Mouse (Mus musculus): ENCODE data around the gene Ptprm. TPM values are rescaled to one million over a fixed set of nuclear protein-coding genes. Genes with fewer than 3 reads are reported as not detected.

Ptprm gene
- polyA plus RNA-seq, 2 experiments = 15.8 to 21.8 TPM

DNA sequence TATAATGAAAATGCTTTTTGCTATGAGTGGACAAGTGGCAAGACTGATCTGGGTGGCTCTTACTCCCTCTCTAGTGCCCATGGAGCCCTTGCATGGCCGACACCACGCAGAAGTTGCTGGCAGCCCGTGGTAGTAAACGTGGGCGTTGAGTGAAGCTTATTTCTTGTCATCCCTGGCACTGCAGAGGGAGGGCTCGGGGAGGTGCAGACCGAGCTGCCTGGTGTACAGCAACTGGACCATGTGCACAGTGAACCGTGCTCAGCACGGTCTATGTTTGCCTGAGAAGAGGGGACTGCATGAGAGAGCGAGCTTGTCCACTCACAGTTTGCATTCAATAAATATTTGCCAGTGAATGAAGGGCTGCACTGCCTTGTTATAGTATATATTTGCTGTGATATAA is 591.5 kb downstream of the Ptprm start:
- ATAC-seq (ENCODE audit: low FRiP score, low read depth) (no peak), DNase-seq (ENCODE audit: low spot score) (no peak)
- 0 out of 2 replicates have a peak, but pooled peaks cover 4% of the 10 kb centered on the region for H3K27me3 ChIP-seq (ENCODE audit: control insufficient read depth, insufficient read depth, low read length)
- no peak overlapping the region for H3K4me2 ChIP-seq (replicated peaks; ENCODE audit: low read depth, low read length, severe bottlenecking)
- 89% methylated on average over 10 of the region's 10 CpGs for WGBS
- H3K9me3 ChIP-seq (ENCODE audit: control insufficient read depth, low read length) = no peaks in the 10 kb centered on the region
- H3K4me1 ChIP-seq (ENCODE audit: control insufficient read depth, insufficient read depth, low read length) = peaks cover 8% of the 10 kb centered on the region
- TF ChIP-seq POLR2A (IDR thresholded peaks at IDR 0.05; ENCODE audit: borderline replicate concordance, extremely low read depth, insufficient read depth, insufficient read length) = no peak
- no peak overlapping the region for H3K27ac ChIP-seq (replicated peaks; ENCODE audit: low read depth, low read length)
- H3K9ac ChIP-seq (ENCODE audit: low read depth, low read length, severe bottlenecking) = no peak overlapping the region
- H3K36me3 ChIP-seq (ENCODE audit: control insufficient read depth, insufficient read depth, low read length) = peaks cover 7% of the 10 kb centered on the region; the same call in 1 of the 2 replicates
- no peak overlapping the region for H3K4me3 ChIP-seq (replicated peaks; ENCODE audit: low read length)

DNA sequence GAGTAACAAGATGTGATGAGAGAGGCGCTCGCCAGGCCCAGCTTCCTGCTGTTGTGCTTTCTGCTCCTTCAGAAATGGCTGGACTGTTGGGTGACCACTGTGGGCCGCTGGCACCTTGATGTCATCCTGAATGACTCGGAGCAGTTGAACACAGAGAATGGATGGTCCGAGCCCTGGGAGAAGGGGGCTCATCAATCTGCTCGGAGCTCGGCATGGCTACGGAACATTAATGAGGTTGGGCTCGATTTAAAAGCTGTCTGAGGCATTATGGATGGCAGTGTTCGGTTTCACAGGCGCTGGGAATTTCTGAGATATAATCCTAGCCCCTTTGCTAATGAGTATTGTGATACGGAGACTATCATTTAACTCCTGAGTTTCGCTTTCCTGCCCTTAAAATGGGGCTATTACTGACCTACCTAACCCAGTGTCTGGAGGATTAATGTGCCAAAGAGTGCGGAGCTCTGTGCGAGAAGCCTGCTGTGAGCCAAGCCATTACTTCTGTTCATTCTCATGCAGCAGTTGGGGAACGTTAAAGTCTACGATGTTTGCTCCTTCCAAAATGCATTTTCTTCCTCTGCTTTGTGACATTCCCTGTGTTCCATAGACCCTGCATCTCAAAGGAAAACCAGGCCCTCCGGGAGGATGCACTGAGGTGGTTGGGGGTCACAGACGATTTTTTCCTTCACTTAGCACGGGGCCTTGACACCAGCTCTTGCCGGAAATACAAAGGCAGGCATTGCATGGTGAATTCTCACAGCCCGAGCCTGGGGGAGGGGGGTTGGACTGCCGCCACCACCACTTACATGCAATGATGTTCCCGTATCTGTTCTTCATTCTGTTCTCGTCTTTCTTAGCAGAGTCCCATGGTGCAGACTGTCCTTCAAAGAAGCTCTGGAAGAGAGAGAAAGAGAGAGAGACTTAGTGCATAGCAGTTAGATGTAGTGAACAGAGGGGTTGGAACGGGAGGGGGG is 592.6 kb downstream of the Ptprm start:
- 30% methylated on average over 26 of the region's 26 CpGs for WGBS
- Histone ChIP-seq H3K9me3 (ENCODE audit: control insufficient read depth, low read length) (no peaks in the 10 kb centered on the region), H3K9ac (ENCODE audit: low read depth, low read length, severe bottlenecking) (no peak overlapping the region), H3K27me3 (ENCODE audit: control insufficient read depth, insufficient read depth, low read length) (0 out of 2 replicates have a peak, but pooled peaks cover 4% of the 10 kb centered on the region), H3K4me2 (replicated peaks; ENCODE audit: low read depth, low read length, severe bottlenecking) (peak overlapping the region; percentile 13; the same call in 1 of the 2 replicates), H3K36me3 (ENCODE audit: control insufficient read depth, insufficient read depth, low read length) (peaks cover 7% of the 10 kb centered on the region; the same call in 1 of the 2 replicates), H3K4me1 (ENCODE audit: control insufficient read depth, insufficient read depth, low read length) (peaks cover 8% of the 10 kb centered on the region), H3K27ac (replicated peaks; ENCODE audit: low read depth, low read length) (no peak overlapping the region), H3K4me3 (replicated peaks; ENCODE audit: low read length) (no peak overlapping the region)
- no peak for ATAC-seq (ENCODE audit: low FRiP score, low read depth)
- no peak for TF ChIP-seq POLR2A (IDR thresholded peaks at IDR 0.05; ENCODE audit: borderline replicate concordance, extremely low read depth, insufficient read depth, insufficient read length)
- no peak for DNase-seq (ENCODE audit: low spot score)

- Histone ChIP-seq H3K4me1 (ENCODE audit: control insufficient read depth, insufficient read depth, low read length) (peaks cover 6% of the 10 kb centered on the region), H3K4me3 (replicated peaks; ENCODE audit: low read length) (peak overlapping the region; percentile 14), H3K36me3 (ENCODE audit: control insufficient read depth, insufficient read depth, low read length) (peaks cover 7% of the 10 kb centered on the region; the same call in 1 of the 2 replicates), H3K4me2 (replicated peaks; ENCODE audit: low read depth, low read length, severe bottlenecking) (peak overlapping the region; percentile 39), H3K27me3 (ENCODE audit: control insufficient read depth, insufficient read depth, low read length) (peaks cover 4% of the 10 kb centered on the region; the same call in 1 of the 2 replicates), H3K9ac (ENCODE audit: low read depth, low read length, severe bottlenecking) (0 out of 2 replicates have a peak overlapping the region, but pooled peaks have one; percentile 28), H3K9me3 (ENCODE audit: control insufficient read depth, low read length) (no peaks in the 10 kb centered on the region), H3K27ac (replicated peaks; ENCODE audit: low read depth, low read length) (no peak overlapping the region)
- TF ChIP-seq POLR2A (IDR thresholded peaks at IDR 0.05; ENCODE audit: borderline replicate concordance, extremely low read depth, insufficient read depth, insufficient read length) = no peak
- DNase-seq (ENCODE audit: low spot score) = peak; percentile 35
- 0 out of 2 replicates have a peak, but pooled peaks have one; percentile 55 for ATAC-seq (ENCODE audit: low FRiP score, low read depth)
- 24% methylated on average over 10 of the region's 10 CpGs for WGBS
These were observed 597.2 kb downstream of the Ptprm start for GRCm38 (mm10) chr17:66757025-66757511.

GRCm38 (mm10) chr17:66756500-66756899 is 597.8 kb downstream of the Ptprm start:
- peaks cover 4% of the 10 kb centered on the region; the same call in 1 of the 2 replicates for H3K27me3 ChIP-seq (ENCODE audit: control insufficient read depth, insufficient read depth, low read length)
- 40% methylated on average over 9 of the region's 9 CpGs for WGBS
- no peaks in the 10 kb centered on the region for H3K9me3 ChIP-seq (ENCODE audit: control insufficient read depth, low read length)
- H3K36me3 ChIP-seq (ENCODE audit: control insufficient read depth, insufficient read depth, low read length) = peaks cover 7% of the 10 kb centered on the region; the same call in 1 of the 2 replicates
- peaks cover under 1% of the 10 kb centered on the region; the same call in 1 of the 2 replicates for H3K4me1 ChIP-seq (ENCODE audit: control insufficient read depth, insufficient read depth, low read length)
- DNase-seq (ENCODE audit: low spot score) (no peak), ATAC-seq (ENCODE audit: low FRiP score, low read depth) (no peak)
- no peak overlapping the region for H3K4me3 ChIP-seq (replicated peaks; ENCODE audit: low read length)
- no peak for TF ChIP-seq POLR2A (IDR thresholded peaks at IDR 0.05; ENCODE audit: borderline replicate concordance, extremely low read depth, insufficient read depth, insufficient read length)
- no peak overlapping the region for H3K9ac ChIP-seq (ENCODE audit: low read depth, low read length, severe bottlenecking)
- peak overlapping the region; percentile 39 for H3K4me2 ChIP-seq (replicated peaks; ENCODE audit: low read depth, low read length, severe bottlenecking)
- H3K27ac ChIP-seq (replicated peaks; ENCODE audit: low read depth, low read length) = no peak overlapping the region

DNA sequence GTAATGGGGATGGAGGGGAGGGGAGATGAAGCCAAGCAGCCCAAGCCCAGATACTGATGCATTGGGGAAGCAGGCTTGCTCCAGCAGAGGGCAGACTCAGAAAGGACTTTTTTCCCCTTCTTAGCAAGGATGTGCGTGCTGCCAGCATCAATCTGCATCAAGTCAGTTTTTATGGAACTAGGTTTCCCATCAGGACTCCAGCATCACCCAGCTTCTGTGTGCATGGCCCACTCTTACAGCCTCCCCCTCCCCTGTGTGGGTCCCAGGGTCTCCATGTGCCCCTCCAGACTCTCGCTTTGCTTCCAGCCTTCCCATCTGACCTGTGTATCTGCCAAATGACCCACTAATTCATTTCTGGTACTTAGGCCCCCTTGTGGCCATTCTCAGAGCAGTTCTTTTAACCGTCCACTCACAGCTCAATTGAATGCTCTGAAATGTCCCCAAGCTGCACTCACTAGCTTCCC is 599.0 kb downstream of the Ptprm start:
- Histone ChIP-seq H3K27ac (replicated peaks; ENCODE audit: low read depth, low read length) (no peak overlapping the region), H3K9ac (ENCODE audit: low read depth, low read length, severe bottlenecking) (no peak overlapping the region), H3K27me3 (ENCODE audit: control insufficient read depth, insufficient read depth, low read length) (peaks cover 4% of the 10 kb centered on the region; the same call in 1 of the 2 replicates), H3K4me2 (replicated peaks; ENCODE audit: low read depth, low read length, severe bottlenecking) (no peak overlapping the region), H3K36me3 (ENCODE audit: control insufficient read depth, insufficient read depth, low read length) (no peaks in the 10 kb centered on the region), H3K4me1 (ENCODE audit: control insufficient read depth, insufficient read depth, low read length) (no peaks in the 10 kb centered on the region), H3K9me3 (ENCODE audit: control insufficient read depth, low read length) (no peaks in the 10 kb centered on the region), H3K4me3 (replicated peaks; ENCODE audit: low read length) (no peak overlapping the region)
- TF ChIP-seq POLR2A (IDR thresholded peaks at IDR 0.05; ENCODE audit: borderline replicate concordance, extremely low read depth, insufficient read depth, insufficient read length) = no peak
- 23% methylated on average over 3 of the region's 3 CpGs for WGBS
- peak; percentile 36; the same call in 1 of the 2 replicates for ATAC-seq (ENCODE audit: low FRiP score, low read depth)
- DNase-seq (ENCODE audit: low spot score) = peak; percentile 49

Data from limb, embryonic 14.5 days (tissue).